Mouse (Mus musculus) cerebellum, adult 2 months (tissue): ENCODE measurements around the gene Rprd1b. TPM values are rescaled to one million over a fixed set of nuclear protein-coding genes. Genes with fewer than 3 reads are reported as not detected.

Source experiments
- DNase-seq, 2 experiments: peaks; one replicate each; pipeline ENCODE4 v3.0.0; 2021
- H3K27ac ChIP-seq: fragments of 200-500 bp; 2 replicates; pipeline ENCODE4 v1.5.1; 2012; ENCODE audit warnings: low read length, control low read depth, inconsistent platforms; ENCODE audit not compliant: insufficient read depth
- H3K27me3 ChIP-seq: fragments of 200-500 bp; 2 replicates; pipeline ENCODE4 v1.6.1; 2012; ENCODE audit warnings: inconsistent platforms, mild to moderate bottlenecking, low read length, moderate library complexity; ENCODE audit not compliant: control insufficient read depth, insufficient read depth
- H3K4me1 ChIP-seq: fragments of 200-500 bp; 2 replicates; pipeline ENCODE4 v1.6.1; 2011; ENCODE audit warnings: low read length; ENCODE audit not compliant: control insufficient read depth, insufficient read depth
- H3K4me3 ChIP-seq: fragments of 200-500 bp; replicated peaks from 2 replicates; pipeline ENCODE3; 2011; ENCODE audit warnings: mild to moderate bottlenecking, low read depth, low read length, control low read depth; ENCODE audit not compliant: insufficient read depth
- CTCF ChIP-seq: fragments of 200-500 bp; IDR thresholded peaks from 2 replicates; pipeline ENCODE4 v1.5.1; 2011; ENCODE audit warnings: low read depth, mild to moderate bottlenecking, control low read depth, low read length, moderate library complexity, borderline replicate concordance; ENCODE audit not compliant: insufficient read depth
- POLR2A ChIP-seq: fragments of 200-500 bp; IDR thresholded peaks from 2 replicates; pipeline ENCODE4 v1.6.1; 2011; ENCODE audit warnings: low read length, control low read depth, borderline replicate concordance; ENCODE audit not compliant: insufficient read depth
- WGBS: fragments of 180-500 bp; shearing (Covaris S2); methylation state at CpG from one replicate; pipeline ENCODE4 v1.1.7; 2018; 5-methylcytosine and 5-hydroxymethylcytosine counted together
- polyA plus RNA-seq: library from polyadenylated mRNA; depleted of rRNA; stranded (reverse); fragments of >200 nt; gene quantifications from 2 replicates; pipeline ENCODE4 v1.2.3, GENCODE M21; 2012

Gene Rprd1b
- polyA plus RNA-seq, 1 experiment, result 22.4 TPM

- H3K27me3 ChIP-seq, result no peaks in the 10 kb centered on the region
- no peak overlapping the region for H3K4me3 ChIP-seq
- DNase-seq, result no peak
- 70% methylated on average over 9 of the region's 9 CpGs for WGBS
- TF ChIP-seq POLR2A, result no peak
- no peak for TF ChIP-seq CTCF
- H3K27ac ChIP-seq, result no peak overlapping the region
- peaks cover 14% of the 10 kb centered on the region for H3K4me1 ChIP-seq
Measured at GRCm38 (mm10) chr2:158080622-158081241, 52.4 kb downstream of the Rprd1b start.

GRCm38 (mm10) chr2:158084486-158084885 is 56.2 kb downstream of the Rprd1b start:
- Histone ChIP-seq H3K4me3 (no peak overlapping the region), H3K27me3 (no peaks in the 10 kb centered on the region), H3K27ac (no peak overlapping the region), H3K4me1 (peaks cover 14% of the 10 kb centered on the region)
- TF ChIP-seq POLR2A (no peak), CTCF (no peak)
- DNase-seq, result no peak
- WGBS, result 57% methylated on average over 8 of the region's 8 CpGs

- no peak for TF ChIP-seq POLR2A
- 95% methylated on average over 4 of the region's 4 CpGs for WGBS
- H3K4me3 ChIP-seq, result no peak overlapping the region
- no peaks in the 10 kb centered on the region for H3K27me3 ChIP-seq
- H3K27ac ChIP-seq, result no peak overlapping the region
- no peak for DNase-seq
- peaks cover 13% of the 10 kb centered on the region for H3K4me1 ChIP-seq
Measured at GRCm38 (mm10) chr2:158090096-158090495, 61.8 kb downstream of the Rprd1b start.

GRCm38 (mm10) chr2:158093345-158093744 is 65.0 kb downstream of the Rprd1b start:
- H3K27ac ChIP-seq, result no peak overlapping the region
- no peaks in the 10 kb centered on the region for H3K27me3 ChIP-seq
- WGBS, result 69% methylated on average over 5 of the region's 5 CpGs
- no peak overlapping the region for H3K4me3 ChIP-seq
- no peak for DNase-seq
- peaks cover 20% of the 10 kb centered on the region for H3K4me1 ChIP-seq
- TF ChIP-seq POLR2A (no peak), CTCF (no peak)

GRCm38 (mm10) chr2:158094300-158094699 is 66.0 kb downstream of the Rprd1b start:
- no peak overlapping the region for H3K4me3 ChIP-seq
- H3K27me3 ChIP-seq, result no peaks in the 10 kb centered on the region
- no peak overlapping the region for H3K27ac ChIP-seq
- 81% methylated on average over 7 of the region's 7 CpGs for WGBS
- H3K4me1 ChIP-seq, result peaks cover 28% of the 10 kb centered on the region
- no peak for DNase-seq
- TF ChIP-seq POLR2A (no peak), CTCF (no peak)

GRCm38 (mm10) chr2:158094846-158095245 is 66.5 kb downstream of the Rprd1b start:
- WGBS, result 16% methylated on average over 5 of the region's 5 CpGs
- Histone ChIP-seq H3K27ac (no peak overlapping the region), H3K27me3 (no peaks in the 10 kb centered on the region), H3K4me1 (peaks cover 28% of the 10 kb centered on the region), H3K4me3 (no peak overlapping the region)
- no peak for TF ChIP-seq CTCF
- no peak for TF ChIP-seq POLR2A
- DNase-seq, result peak; percentile 55 to 76

GRCm38 (mm10) chr2:158097071-158097470 is 68.8 kb downstream of the Rprd1b start:
- peak in 1 of 2 experiments; percentile 48 for DNase-seq
- Histone ChIP-seq H3K4me1 (peaks cover 28% of the 10 kb centered on the region), H3K4me3 (no peak overlapping the region), H3K27me3 (no peaks in the 10 kb centered on the region), H3K27ac (no peak overlapping the region)
- 57% methylated on average over 5 of the region's 5 CpGs for WGBS
- TF ChIP-seq POLR2A (no peak), CTCF (no peak)

GRCm38 (mm10) chr2:158098730-158099129 is 70.4 kb downstream of the Rprd1b start:
- Histone ChIP-seq H3K27ac (no peak overlapping the region), H3K4me1 (peaks cover 28% of the 10 kb centered on the region), H3K27me3 (no peaks in the 10 kb centered on the region), H3K4me3 (no peak overlapping the region)
- TF ChIP-seq POLR2A, result no peak
- TF ChIP-seq CTCF, result no peak
- DNase-seq, result no peak
- 84% methylated on average over 5 of the region's 5 CpGs for WGBS
